Mouse (Mus musculus) monocyte, adult 2 months (primary cell): ENCODE measurements around the gene Tspan10.

ENCODE experiments used
- DNase-seq, 2 experiments: peaks; one replicate each; pipeline ENCODE4 v3.0.0; 2022; ENCODE audit warnings: low spot score in 2 of 2, low read depth in 1 of 2

Gene Tspan10

DNA sequence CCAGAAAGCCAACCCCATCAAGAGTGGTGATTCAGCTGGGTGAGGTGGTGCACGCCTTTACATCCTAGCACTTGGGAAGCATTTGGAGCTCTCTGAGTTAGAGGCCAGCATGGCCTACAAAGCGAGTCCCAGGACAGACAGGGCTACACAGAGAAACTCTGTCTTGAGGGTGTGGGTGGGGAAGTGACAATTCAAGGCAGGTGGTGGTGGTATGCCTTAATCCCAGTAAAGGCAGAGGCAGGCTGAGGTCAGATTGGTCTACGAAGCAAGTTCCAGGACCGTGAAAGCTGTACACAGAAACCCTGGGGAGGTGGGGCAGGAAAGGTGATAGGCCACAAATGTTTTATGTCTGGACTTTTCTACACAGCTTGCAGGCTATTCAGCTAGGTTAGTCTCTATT lies 12.5 kb downstream of the Tspan10 start:
- DNase-seq = no peak

DNA sequence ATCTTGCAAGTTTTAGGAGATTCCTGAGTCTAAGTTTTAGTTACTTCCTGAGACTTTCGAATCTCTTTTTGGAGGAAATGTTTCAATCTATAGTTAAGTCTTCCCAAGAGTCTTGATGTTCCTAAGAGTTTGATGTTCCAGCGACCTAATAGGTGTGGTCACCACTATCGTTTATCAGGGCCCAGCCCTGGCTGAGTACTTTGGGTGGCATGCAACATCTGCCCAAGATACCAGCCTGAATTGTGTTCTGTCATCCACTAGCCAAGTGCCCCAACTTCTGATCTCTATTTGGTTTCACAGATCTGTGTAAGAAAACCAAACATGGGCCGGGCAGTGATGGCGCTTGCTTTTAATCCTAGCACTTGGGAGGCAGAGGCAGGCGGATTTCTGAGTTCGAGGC lies 13.0 kb downstream of the Tspan10 start:
- no peak for DNase-seq

- DNase-seq = no peak
Measured at GRCm38 (mm10) chr11:120457370-120457769, 14.9 kb downstream of the Tspan10 start.

DNA sequence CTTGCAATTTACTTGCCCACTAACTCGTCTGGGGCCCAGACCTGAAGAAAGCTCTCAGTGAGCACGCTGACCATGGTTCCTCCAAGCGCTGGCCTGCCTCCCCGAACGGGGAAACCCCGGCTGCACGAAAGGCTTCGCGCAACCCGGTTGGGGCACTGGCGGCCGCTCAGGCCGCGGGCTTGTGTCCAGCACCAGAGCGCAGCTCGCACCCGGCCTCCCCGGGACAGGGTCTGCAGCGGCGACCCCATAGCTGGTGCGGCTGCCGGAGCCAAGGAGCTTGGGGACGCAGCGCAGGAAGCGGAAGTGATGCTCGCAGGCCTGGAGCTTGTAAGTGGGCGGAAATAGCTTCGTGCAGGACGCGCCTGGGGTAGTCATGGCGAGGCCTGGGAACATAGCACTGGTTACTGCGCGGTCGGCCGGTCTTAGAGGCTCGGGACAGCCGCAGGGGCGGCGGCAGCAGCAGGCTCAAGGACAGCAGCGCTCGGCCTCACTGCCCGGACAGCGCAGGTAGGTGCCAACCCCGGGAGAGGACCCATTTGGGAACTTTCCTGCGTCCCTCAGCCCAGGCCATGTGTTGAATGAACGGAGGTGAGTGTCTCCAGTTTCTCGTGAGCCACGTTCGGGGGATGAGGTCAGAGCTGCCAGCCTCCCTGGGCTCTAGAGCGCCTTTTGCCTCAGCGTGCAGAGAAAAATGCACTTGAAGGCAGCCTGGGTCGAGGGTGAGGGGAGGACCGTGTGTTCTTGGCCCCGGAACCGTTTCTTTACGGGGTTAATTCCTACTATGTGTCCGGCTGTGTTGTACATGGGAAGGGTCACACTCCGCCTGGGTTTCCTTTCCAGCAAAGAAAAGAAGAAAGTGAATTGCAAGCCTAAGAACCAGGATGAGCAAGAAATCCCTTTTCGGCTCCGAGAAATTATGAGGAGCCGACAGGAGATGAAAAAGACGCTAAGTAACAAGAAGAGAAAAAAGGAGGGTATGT lies 15.6 kb downstream of the Tspan10 start, which contains the start of the genes Oxld1 and Ccdc137:
Gene Oxld1, minus strand, starts transcription at position 297 of the 980 bp plus-strand sequence.
Gene Ccdc137, plus strand, starts transcription at position 344 of the 980 bp plus-strand sequence.
- DNase-seq = peak in 1 of 2 experiments; percentile 55

DNA sequence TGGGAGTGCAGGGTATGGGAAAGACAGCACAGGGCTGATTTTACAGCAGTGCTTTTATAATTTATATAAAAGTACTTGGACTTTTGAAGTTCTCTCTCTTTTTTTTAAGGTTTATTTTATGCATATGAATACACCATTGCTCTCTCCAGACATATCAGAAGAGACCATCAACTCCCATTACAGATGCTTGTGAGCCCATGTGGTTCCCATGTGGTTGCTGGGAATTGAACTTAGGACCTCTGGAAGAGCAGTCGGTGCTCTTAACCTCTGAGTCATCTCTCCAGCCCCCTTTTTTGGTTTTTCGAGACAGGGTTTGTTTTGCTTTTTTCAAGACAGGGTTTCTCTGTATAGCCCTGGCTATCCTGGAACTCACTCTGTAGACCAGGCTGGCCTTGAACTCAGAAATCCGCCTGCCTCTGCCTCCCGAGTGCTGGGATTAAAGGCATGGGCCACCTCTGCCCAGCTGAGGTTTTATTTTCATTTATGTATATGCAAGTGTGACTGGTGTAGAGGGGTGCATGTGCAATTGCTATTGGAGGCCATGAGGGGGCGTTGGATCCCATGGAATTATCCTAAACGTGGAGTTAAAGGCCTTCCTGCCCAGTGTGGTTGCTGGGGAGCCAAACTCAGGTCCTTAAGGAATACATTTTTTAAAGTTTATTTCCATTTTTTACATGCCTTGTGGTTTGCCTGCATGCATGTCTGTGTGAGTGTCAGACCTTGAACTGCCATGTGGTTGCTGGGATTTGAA lies 16.6 kb downstream of the Tspan10 start:
- DNase-seq = no peak

GRCm38 (mm10) chr11:120463536-120463935 lies 21.1 kb downstream of the Tspan10 start:
- DNase-seq = no peak

DNA sequence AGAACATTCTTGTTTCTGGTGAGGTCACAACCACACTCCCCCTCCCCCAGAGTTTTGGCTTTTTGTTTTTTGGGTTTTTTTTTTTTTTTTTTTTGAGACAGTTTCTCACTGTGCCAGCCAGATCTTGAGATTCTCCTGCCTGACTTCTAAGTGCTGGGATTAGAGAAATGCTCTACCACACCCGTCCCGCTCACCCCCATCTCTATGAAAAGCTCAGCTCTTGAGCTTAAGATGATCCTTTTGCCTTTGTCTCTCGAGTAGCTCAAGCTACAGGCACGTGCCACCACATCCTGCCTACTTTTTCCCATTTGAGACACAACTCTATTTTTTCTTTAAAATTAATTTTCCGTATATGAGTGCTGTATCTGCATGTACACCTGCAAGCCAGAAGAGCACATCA lies 21.9 kb downstream of the Tspan10 start:
- no peak for DNase-seq

DNA sequence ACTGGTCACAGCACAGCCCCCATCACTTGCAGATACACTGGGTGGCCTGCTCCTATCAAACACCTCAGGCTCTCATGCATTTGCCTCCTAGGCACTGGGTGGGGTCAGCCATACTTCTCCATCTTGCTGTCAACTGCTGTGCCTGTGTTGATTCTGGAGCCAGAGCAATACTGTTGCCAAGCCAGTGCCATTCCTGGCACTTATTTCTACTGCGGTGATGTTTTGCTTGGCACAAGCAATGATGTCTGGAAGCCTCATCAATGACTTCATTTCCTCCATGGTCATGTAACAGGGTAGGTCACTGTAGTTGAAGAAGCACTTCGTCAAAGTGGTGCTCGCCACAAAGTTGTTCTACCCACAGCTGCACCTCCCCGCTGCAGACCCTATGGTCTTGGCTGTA lies 23.1 kb downstream of the Tspan10 start:
- no peak for DNase-seq

DNA sequence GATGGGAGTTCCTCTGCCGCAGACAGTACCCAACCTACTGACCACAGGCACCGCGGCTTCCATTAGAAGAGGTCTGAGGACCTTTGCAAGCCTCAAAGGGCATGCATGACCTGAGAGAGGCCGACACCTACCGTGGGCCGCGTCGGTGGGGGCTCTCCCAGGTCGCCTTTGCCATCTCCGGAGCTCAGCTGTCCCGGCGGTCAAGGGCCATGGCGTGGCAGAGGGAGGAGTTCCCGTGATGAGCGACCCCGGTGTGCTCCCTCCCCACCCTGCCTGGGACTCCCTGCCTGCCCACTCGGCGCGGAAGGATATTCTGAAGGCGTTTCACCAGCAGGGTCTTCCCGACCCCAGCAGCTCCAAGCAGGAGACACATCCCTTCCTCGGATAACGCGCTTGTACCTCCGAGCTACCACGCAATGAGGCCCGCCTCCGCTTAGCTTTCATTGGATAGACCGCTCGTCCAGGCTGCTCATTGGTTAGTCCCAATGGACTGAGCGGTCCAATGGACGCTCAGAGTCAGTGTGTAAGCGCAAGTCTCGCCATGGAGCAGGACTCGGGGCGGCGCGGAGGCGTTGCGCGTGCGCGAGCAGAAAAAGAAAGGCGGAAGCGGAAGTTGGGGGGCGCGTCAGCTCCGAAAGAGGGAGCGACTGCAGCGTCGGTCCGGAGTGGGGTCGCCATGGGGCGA lies 24.7 kb downstream of the Tspan10 start, which contains the start of gene Arl16:
Gene Arl16, minus strand, starts transcription at position 557 of the 685 bp plus-strand sequence.
- peak; percentile 84 to 87 for DNase-seq

DNA sequence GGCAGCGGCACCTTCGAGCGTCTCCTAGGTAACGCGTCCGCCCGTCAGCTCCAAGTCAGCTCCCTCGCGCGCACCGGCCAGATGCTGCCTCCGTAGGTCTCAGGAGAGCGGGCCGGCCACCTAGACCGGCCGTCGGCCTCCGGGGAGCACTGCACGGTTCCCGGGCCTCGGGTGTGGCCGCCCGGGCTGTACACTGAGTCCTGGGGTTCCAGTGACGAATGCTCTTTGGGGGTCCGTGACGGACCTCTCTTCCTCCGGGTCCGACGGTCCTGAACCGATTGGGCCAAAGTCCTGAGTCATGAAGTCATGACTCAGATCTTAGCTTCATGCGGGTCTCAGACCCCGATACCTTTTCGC lies 25.3 kb downstream of the Tspan10 start:
- no peak for DNase-seq

DNA sequence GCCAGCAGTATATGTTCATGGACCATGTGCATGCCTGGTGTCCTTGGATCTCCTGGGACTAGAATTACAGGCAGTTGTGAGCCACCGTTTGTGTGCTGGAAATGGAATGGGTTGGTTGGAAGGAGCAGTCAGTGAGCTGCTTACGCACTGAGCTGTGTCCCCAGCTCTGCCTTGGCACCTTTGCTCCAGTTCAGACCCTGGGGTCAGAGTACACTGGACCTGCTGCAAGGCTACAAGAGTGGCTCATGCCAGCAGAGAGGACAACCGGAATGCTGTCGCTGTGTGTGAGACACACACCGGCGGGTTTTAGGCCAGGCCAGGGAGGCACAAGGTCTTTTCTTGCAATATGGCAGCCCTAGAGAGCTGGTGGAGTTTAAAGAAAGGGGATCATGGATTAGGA lies 29.6 kb downstream of the Tspan10 start:
- no peak for DNase-seq

GRCm38 (mm10) chr11:120483448-120483934 lies 41.0 kb downstream of the Tspan10 start:
- no peak for DNase-seq

DNA sequence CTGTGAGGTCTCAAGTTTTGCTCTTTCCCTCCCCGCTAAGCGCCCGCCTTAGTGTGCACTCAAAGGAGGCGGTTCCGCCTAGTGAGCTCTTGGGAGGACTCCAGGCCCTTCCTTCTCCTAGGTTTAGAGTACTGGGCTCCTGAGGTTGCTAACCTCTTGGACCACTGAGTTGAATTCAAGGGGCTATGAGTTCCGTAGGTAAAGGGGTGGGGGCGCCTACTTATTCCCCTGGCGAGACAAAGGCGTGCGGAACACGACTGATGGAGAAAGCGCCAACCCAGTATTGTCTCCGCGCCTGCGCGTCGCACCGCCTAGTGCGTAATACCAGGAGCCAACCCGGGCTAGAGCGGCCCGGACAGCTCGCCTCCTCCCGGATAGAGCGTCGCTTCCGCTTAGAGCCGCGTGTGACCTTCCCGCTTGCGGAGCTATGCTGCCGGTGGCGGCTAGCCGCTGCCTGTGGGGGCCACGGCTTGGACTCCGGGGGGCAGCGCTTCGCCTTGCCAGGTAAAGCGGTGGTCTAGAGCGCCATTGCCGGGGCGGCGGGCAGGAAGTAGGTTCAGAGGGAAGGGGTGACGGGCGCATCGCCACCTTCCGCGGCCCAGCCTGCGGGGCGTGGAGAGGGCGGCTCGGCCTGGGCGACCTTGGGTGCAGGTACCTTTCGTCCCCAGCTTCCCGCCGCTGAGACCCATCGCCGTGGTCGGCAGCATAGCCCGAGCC lies 42.0 kb downstream of the Tspan10 start, which contains the start of gene Mrpl12:
Gene Mrpl12, plus strand, starts transcription at position 349 of the 717 bp plus-strand sequence.
- DNase-seq = peak; percentile 58 to 73

- no peak for DNase-seq
Measured at GRCm38 (mm10) chr11:120485251-120485650, 42.8 kb downstream of the Tspan10 start.

GRCm38 (mm10) chr11:120488516-120488915 lies 46.1 kb downstream of the Tspan10 start:
- no peak for DNase-seq

DNA sequence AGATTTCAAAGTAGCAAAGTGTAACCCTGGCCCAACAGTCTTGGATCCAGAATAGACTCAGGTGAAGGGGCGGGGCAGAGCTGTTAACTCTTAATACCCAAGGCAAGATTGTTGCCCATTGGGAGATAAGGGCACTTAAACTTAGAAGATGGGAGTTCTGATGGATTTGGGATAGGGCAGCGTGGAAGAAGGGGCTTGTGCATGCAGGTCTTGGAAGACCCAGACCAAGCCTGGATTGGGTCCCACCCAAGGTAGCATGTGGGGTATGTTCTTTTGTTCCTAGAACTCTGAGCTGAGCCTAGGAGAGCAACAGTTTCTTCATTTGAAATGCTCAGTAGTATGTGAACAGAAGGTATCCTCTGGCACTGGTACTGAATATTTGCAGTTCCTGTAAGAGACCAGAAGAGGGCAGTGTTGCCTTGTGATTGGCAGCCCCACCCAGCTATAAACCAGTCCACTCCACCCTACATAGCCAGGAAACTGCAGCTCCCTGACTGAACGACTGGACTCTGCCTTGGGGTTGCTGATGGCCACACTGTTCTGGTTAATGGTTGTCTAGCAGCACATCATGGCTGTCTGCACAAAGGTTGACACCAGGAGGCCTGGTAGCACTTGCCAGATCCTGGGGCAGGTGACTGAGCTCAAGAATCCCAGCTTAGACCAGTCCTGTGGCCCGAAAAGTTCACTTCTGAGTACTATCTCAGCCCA lies 46.8 kb downstream of the Tspan10 start:
- DNase-seq = peak; percentile 43 to 45

DNA sequence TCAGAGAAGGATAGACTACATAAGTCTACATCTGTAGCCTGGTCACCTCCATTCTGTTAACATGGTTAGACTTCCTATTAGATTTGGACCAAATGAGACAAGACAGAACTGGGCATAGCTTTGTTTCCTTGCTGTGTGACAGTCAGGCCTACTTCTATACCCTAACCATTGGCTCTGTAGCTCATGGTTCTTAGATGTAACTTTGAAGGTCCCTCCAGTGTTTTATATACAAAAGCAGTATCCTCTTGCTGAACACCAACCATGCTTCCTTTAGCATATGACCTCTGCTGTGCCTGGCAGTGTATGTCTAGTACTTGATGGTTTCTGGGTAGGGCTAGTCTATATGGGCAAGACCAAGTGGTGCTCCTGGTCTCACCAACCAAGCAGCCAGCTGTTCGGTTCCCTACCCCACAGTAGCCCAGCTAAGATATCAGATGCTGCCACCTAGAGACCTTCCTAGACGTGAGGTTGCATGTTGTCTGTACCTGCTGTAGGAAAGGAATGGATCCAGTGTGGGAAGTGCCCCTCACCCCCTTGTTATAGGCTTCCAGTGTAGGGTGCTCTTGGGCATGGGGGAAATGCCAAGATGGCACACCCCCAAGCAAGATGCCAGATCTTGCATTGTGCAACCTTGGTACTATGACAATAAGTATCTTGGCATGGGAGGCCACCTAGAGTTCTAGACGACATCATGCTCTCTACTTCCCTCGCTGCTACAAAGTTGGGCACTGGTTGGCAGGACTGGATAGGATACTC lies 48.0 kb downstream of the Tspan10 start:
- no peak for DNase-seq

- DNase-seq = peak in 1 of 2 experiments; percentile 69
Measured at GRCm38 (mm10) chr11:120491317-120492023, 49.0 kb downstream of the Tspan10 start, which contains the start of gene Slc25a10. TSS of gene Slc25a10 (plus strand) at chr11:120491840.
